Mouse (Mus musculus) lung, postnatal 0 days (tissue): Measurements from ENCODE around the gene Ttc22. TPM values are rescaled to one million over a fixed set of nuclear protein-coding genes. Genes with fewer than 3 reads are reported as not detected.

Source experiments
- ATAC-seq: fragments of 200-750 bp; cut with Nextera tagmentation; 2 replicates; pipeline ENCODE4 v1.8.0; 2017; ENCODE audit warnings: moderate library complexity
- DNase-seq: peaks from one replicate; pipeline ENCODE4 v3.0.0-alpha.2; 2016; ENCODE audit warnings: low spot score
- H3K27ac ChIP-seq: fragments of 300-500 bp; sonication (generic); 2 replicates; pipeline ENCODE4 v1.5.1; 2014; ENCODE audit warnings: antibody characterized with exemption, mild to moderate bottlenecking, low read length, mixed read lengths
- H3K27me3 ChIP-seq: fragments of 300-500 bp; sonication (generic); replicated peaks from 2 replicates; pipeline ENCODE4 v1.6.1; 2014; ENCODE audit warnings: low read length, mixed read lengths; ENCODE audit not compliant: insufficient read depth
- H3K36me3 ChIP-seq: fragments of 300-500 bp; sonication (generic); 2 replicates; pipeline ENCODE4 v1.6.1; 2014; ENCODE audit warnings: low read length, mixed read lengths; ENCODE audit not compliant: insufficient read depth
- H3K4me1 ChIP-seq: fragments of 300-500 bp; sonication (generic); 2 replicates; pipeline ENCODE4 v1.6.1; 2014; ENCODE audit warnings: antibody characterized with exemption, low read depth, low read length, mixed read lengths; ENCODE audit not compliant: insufficient read depth
- H3K4me2 ChIP-seq: fragments of 300-500 bp; sonication (generic); replicated peaks from 2 replicates; pipeline ENCODE4 v1.6.1; 2014; ENCODE audit warnings: low read depth, mild to moderate bottlenecking, low read length, moderate library complexity, mixed read lengths
- H3K4me3 ChIP-seq: fragments of 300-500 bp; sonication (generic); 2 replicates; pipeline ENCODE4 v1.5.1; 2014; ENCODE audit warnings: low read depth, low read length
- H3K9ac ChIP-seq: fragments of 300-500 bp; sonication (generic); replicated peaks from 2 replicates; pipeline ENCODE4 v1.6.1; 2014; ENCODE audit warnings: low read depth, mild to moderate bottlenecking
- H3K9me3 ChIP-seq: fragments of 300-500 bp; sonication (generic); 2 replicates; pipeline ENCODE4 v1.6.1; 2016; ENCODE audit warnings: low read length, mixed read lengths
- CTCF ChIP-seq: IDR thresholded peaks from 2 replicates; pipeline ENCODE4 v1.5.1; 2016; ENCODE audit warnings: antibody characterized with exemption, mild to moderate bottlenecking
- EP300 ChIP-seq: IDR thresholded peaks from 2 replicates; pipeline ENCODE4 v1.6.1; 2016; ENCODE audit warnings: antibody characterized with exemption, mild to moderate bottlenecking, control low read depth
- WGBS: fragments of 180-500 bp; shearing (Covaris S2); extraction: QIAGEN DNeasy Blood & Tissue Kit; methylation state at CpG from one replicate; pipeline ENCODE4 v1.1.7; 2014; 5-methylcytosine and 5-hydroxymethylcytosine counted together
- polyA plus RNA-seq: library from polyadenylated mRNA; unstranded; fragments of >200 nt; fragmentation: Nextera tagmentation; extraction: Ambion mirVana; gene quantifications from 2 replicates; pipeline ENCODE4 v1.2.1, GENCODE M21; 2015

The Ttc22 gene
- polyA plus RNA-seq, 1 experiment from 2014 or later, result 2.2 TPM

DNA sequence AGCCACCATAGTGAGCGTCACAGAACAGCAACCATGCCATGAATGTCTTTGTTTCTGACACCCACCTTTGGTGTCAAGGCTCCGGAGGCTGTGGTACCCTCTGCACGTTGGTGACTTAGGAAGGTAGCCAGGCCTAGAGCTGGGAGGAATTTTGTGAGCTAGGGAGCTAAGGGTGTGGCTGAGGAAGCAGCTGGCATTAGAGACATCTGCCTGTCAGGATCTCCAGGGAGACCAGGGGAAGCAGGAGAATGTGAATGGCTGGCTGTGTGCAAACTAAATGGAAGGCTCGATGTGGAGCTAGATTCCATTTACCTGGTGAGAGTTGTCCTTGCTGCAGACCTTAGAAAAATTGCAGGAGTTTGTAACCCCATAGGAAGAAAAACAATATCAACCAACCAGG lies 37.6 kb upstream of the Ttc22 start:
- Histone ChIP-seq H3K9ac (no peak overlapping the region), H3K27ac (no peak overlapping the region), H3K4me1 (no peaks in the 10 kb centered on the region), H3K27me3 (no peaks in the 10 kb centered on the region), H3K9me3 (no peaks in the 10 kb centered on the region), H3K36me3 (no peaks in the 10 kb centered on the region; the same call in 1 of the 2 replicates), H3K4me2 (no peak overlapping the region), H3K4me3 (no peak overlapping the region)
- DNase-seq, result no peak
- ATAC-seq, result no peak
- TF ChIP-seq EP300 (no peak), CTCF (no peak)
- 91% methylated on average over 4 of the region's 4 CpGs for WGBS

DNA sequence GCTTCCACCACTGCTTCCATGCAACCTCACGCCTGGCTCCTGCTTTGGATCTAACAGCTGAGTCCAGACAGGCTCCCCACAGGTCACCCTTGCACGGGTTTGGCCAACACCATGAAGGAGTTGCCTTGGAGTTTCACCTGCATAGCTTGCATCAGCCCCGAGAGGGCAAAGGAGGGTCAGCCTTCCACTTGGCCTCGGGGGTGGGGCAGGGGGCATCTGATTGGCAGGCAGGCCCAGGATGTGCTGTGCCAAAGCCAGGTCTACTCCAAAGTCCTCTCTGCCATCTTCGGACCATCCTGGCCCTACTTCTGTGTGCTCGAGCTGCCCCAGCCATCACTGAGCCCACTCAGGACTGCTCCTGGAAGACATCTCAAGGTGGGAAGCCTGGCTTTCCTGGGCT lies 35.2 kb upstream of the Ttc22 start:
- Histone ChIP-seq H3K9me3 (no peaks in the 10 kb centered on the region), H3K36me3 (no peaks in the 10 kb centered on the region; the same call in 1 of the 2 replicates), H3K9ac (no peak overlapping the region), H3K27ac (no peak overlapping the region), H3K4me3 (no peak overlapping the region), H3K27me3 (no peaks in the 10 kb centered on the region), H3K4me1 (no peaks in the 10 kb centered on the region), H3K4me2 (no peak overlapping the region)
- ATAC-seq (no peak), DNase-seq (no peak)
- WGBS, result 86% methylated on average over 6 of the region's 6 CpGs
- TF ChIP-seq EP300 (no peak), CTCF (no peak)

DNA sequence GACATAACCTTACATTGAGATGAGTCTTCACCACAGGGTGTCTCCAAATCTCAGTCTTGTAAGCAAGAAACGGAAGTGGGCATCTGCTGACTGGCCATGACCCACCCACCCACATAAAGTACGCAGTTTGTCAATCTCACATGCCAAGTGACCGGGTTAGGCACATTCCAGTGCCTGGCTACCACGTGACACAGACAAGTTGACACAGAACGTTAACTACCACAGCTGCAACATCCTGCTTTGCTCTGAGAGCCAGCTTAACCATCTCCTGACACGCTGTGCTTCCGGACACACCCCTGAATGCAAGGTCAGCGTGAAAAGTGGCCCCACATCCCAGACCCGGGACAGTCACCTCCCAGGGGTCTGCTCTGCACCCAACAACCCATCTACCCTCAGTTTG lies 32.1 kb upstream of the Ttc22 start:
- TF ChIP-seq CTCF (no peak), EP300 (no peak)
- Histone ChIP-seq H3K4me3 (no peak overlapping the region), H3K27me3 (no peaks in the 10 kb centered on the region), H3K27ac (no peak overlapping the region), H3K4me2 (no peak overlapping the region), H3K9me3 (no peaks in the 10 kb centered on the region), H3K4me1 (no peaks in the 10 kb centered on the region), H3K9ac (no peak overlapping the region), H3K36me3 (no peaks in the 10 kb centered on the region)
- 30% methylated on average over 9 of the region's 9 CpGs for WGBS
- ATAC-seq (peak; percentile 76), DNase-seq (peak; percentile 73)

DNA sequence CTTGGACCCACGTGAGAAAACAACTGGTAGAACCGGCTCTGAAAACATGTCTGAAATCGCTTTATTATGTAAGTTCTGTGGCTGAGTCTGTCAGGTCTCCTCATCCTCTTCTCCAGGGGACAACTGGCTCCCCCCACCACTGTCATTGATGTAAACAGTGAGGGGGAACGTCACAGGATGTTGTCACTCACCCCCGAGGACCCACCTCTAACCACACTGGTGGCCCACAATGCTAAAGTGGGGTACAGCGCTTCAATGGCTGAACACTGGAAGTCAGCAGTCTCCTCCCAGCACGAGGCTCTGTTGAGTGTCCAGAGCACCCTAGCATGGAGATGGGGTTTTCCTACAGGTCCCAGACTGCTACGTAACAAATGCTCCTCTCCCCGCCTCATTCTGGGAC lies 31.4 kb upstream of the Ttc22 start:
- ATAC-seq (no peak), DNase-seq (no peak)
- Histone ChIP-seq H3K27ac (no peak overlapping the region), H3K9me3 (no peaks in the 10 kb centered on the region), H3K27me3 (no peaks in the 10 kb centered on the region), H3K36me3 (no peaks in the 10 kb centered on the region), H3K4me3 (no peak overlapping the region), H3K9ac (no peak overlapping the region), H3K4me2 (no peak overlapping the region), H3K4me1 (no peaks in the 10 kb centered on the region)
- WGBS, result 74% methylated on average over 9 of the region's 9 CpGs
- no peak for TF ChIP-seq CTCF
- no peak for TF ChIP-seq EP300

DNA sequence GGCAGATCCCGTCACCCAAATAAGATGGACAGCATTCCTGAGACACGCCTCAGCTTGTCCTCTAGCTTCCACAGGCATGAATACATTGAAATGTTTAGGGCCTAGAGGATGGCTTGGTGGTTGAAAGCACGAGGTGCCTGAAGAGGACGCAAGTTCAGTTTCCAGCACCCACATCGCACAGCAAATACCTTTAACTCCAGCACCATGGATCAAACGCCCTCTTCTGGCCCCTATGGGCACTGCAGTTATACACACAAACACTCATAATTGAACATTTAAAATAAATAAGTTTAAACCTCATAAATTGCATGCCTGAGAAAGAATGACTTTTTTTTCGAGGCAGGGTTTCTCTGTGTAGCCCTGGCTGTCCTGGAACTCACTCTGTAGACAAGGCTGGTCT lies 28.6 kb upstream of the Ttc22 start:
- Histone ChIP-seq H3K9me3 (no peaks in the 10 kb centered on the region), H3K36me3 (no peaks in the 10 kb centered on the region), H3K27ac (no peak overlapping the region), H3K9ac (no peak overlapping the region), H3K4me1 (no peaks in the 10 kb centered on the region), H3K4me3 (no peak overlapping the region), H3K4me2 (no peak overlapping the region), H3K27me3 (no peaks in the 10 kb centered on the region)
- TF ChIP-seq CTCF (peak; percentile 34), EP300 (no peak)
- WGBS, result 57% methylated on average over 7 of the region's 7 CpGs
- DNase-seq, result no peak
- ATAC-seq, result no peak

DNA sequence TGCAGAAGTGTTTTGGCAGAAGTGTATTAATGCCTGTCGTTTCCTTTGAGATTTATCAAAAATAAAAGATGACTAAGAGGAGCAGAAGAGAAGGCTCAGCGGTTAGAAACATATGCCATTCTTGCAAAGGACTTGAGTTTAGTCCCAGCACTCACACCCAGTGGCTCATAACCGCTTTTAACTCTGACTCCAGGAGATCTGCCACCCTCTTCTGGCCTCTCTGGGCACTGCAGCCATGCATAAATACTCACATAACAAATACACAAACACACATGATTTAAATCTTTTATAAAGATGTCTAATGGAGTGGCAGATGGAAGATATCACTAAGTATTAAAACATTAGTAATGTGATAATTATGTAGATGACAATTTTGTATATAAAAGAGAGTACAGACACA lies 26.0 kb upstream of the Ttc22 start:
- TF ChIP-seq EP300, result no peak
- TF ChIP-seq CTCF, result peak; percentile 33
- WGBS, result 69% methylated on average over 3 of the region's 3 CpGs
- no peak overlapping the region for H3K4me3 ChIP-seq

DNA sequence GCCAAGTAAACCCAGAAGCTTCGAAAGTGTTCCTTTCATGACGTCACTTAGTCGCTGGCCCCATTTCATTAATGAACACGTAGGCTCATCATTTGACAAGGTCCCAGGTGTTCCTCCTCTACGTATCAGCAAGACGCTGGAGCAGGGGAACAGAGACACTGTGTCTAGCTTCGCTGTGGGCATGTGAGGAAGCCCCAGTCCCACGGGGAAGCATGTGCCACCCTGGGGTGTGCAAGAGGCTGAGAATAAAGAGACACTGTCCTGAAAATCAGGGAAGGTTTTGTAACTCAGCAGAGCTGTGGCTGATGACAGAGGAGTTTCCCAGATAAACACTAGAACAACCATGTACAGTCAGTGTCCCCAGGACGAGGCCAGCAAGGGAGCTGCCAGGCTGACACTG lies 25.2 kb upstream of the Ttc22 start:
- Histone ChIP-seq H3K4me3 (no peak overlapping the region), H3K27me3 (no peaks in the 10 kb centered on the region), H3K4me2 (no peak overlapping the region), H3K9ac (no peak overlapping the region), H3K9me3 (no peaks in the 10 kb centered on the region), H3K4me1 (no peaks in the 10 kb centered on the region), H3K27ac (no peak overlapping the region), H3K36me3 (no peaks in the 10 kb centered on the region)
- WGBS, result 81% methylated on average over 9 of the region's 9 CpGs
- ATAC-seq, result no peak
- no peak for DNase-seq
- no peak for TF ChIP-seq EP300
- TF ChIP-seq CTCF, result no peak

More for the DNA sequence above, 26.0 kb upstream of the Ttc22 start:
- no peak overlapping the region for H3K27ac ChIP-seq
- no peaks in the 10 kb centered on the region for H3K9me3 ChIP-seq
- no peaks in the 10 kb centered on the region for H3K4me1 ChIP-seq
- no peak for DNase-seq
- H3K36me3 ChIP-seq, result no peaks in the 10 kb centered on the region
- ATAC-seq, result no peak
- no peak overlapping the region for H3K9ac ChIP-seq
- no peak overlapping the region for H3K4me2 ChIP-seq
- H3K27me3 ChIP-seq, result no peaks in the 10 kb centered on the region
